Mouse (Mus musculus): Measurements from ENCODE around the gene Tmem144.

- TF ChIP-seq CTCF (conservative IDR thresholded peaks at IDR 0.05 in 1 of 2, IDR thresholded peaks at IDR 0.05 in 1 of 2; ENCODE audit: low read depth in 2 of 2, low read length in 2 of 2) (no peak), POLR2A (IDR thresholded peaks at IDR 0.05; ENCODE audit: low read depth, low read length) (no peak), MAFK (IDR thresholded peaks at IDR 0.05; ENCODE audit: insufficient replicate concordance, low read length) (no peak), NRF1 (IDR thresholded peaks at IDR 0.05; ENCODE audit: low read depth, low read length) (no peak), MEF2A (IDR thresholded peaks at IDR 0.05; ENCODE audit: borderline replicate concordance, low read depth, low read length) (no peak), EP300 (IDR thresholded peaks at IDR 0.05; ENCODE audit: low read length) (no peak), MAZ (IDR thresholded peaks at IDR 0.05; ENCODE audit: low read depth, low read length) (no peak), CHD2 (IDR thresholded peaks at IDR 0.05; ENCODE audit: low read length) (no peak), SIN3A (IDR thresholded peaks at IDR 0.05; ENCODE audit: low read length) (no peak), ZKSCAN1 (IDR thresholded peaks at IDR 0.05; ENCODE audit: borderline replicate concordance, low read depth, low read length) (no peak), UBTF (IDR thresholded peaks at IDR 0.05; ENCODE audit: low read depth, low read length) (no peak), MAX (IDR thresholded peaks at IDR 0.05; ENCODE audit: low read length) (no peak)
Measured at GRCm38 (mm10) chr3:79792307-79792706, 60.3 kb downstream of the Tmem144 start.
